Mouse (Mus musculus) kidney, adult 2 months (tissue): ENCODE measurements around the gene Hfm1.

ENCODE experiments used
- CTCF ChIP-seq: fragments of 200-500 bp; conservative IDR thresholded peaks from 2 replicates; pipeline ENCODE4 v1.5.1; 2011; ENCODE audit warnings: low read depth, mild to moderate bottlenecking, control low read depth, low read length, moderate library complexity, mixed read lengths; ENCODE audit not compliant: insufficient read depth, insufficient read length
- POLR2A ChIP-seq: fragments of 200-500 bp; IDR thresholded peaks from one replicate; pipeline ENCODE4 v1.6.1; 2011; ENCODE audit warnings: low read depth, low read length, control low read depth

GRCm38 (mm10) chr5:106963584-106964512, 37.7 kb upstream of the Hfm1 start, which contains the start of gene Cdc7:
- TF ChIP-seq POLR2A (no peak), CTCF (no peak)
